Mouse (Mus musculus) neural tube, embryonic 14.5 days (tissue): ENCODE measurements at regions not wholly inside any gene's neighbourhood (a gene's known extent, or its start where the extent isn't known, plus 50 kb on each side); places are given as distances from the start of the nearest gene placed in this dataset.

Experiments
- ATAC-seq: fragments of 200-750 bp; cut with Nextera tagmentation; 2 replicates; pipeline ENCODE4 v1.8.0; 2017; ENCODE audit warnings: low read depth, mild to moderate bottlenecking, moderate TSS enrichment, moderate library complexity
- H3K27ac ChIP-seq: fragments of 300-500 bp; sonication (generic); 2 replicates; pipeline ENCODE4 v1.5.1; 2014; ENCODE audit warnings: low read depth, mild to moderate bottlenecking, control low read depth, low read length, moderate library complexity, mixed read lengths
- H3K27me3 ChIP-seq: fragments of 300-500 bp; sonication (generic); 2 replicates; pipeline ENCODE4 v1.6.1; 2014; ENCODE audit warnings: low read length; ENCODE audit not compliant: control insufficient read depth, insufficient read depth
- H3K36me3 ChIP-seq: fragments of 300-500 bp; sonication (generic); 2 replicates; pipeline ENCODE4 v1.6.1; 2014; ENCODE audit warnings: low read length, mixed read lengths; ENCODE audit not compliant: control insufficient read depth, insufficient read depth
- H3K4me1 ChIP-seq: fragments of 300-500 bp; sonication (generic); 2 replicates; pipeline ENCODE4 v1.6.1; 2014; ENCODE audit warnings: low read length; ENCODE audit not compliant: control insufficient read depth, insufficient read depth
- H3K4me2 ChIP-seq: fragments of 300-500 bp; sonication (generic); 2 replicates; pipeline ENCODE4 v1.6.1; 2014; ENCODE audit warnings: mild to moderate bottlenecking, low read depth, low read length, control low read depth
- H3K4me3 ChIP-seq: fragments of 300-500 bp; sonication (generic); 2 replicates; pipeline ENCODE4 v1.5.1; 2014; ENCODE audit warnings: low read depth, low read length, control low read depth, mixed read lengths
- H3K9ac ChIP-seq: fragments of 300-500 bp; sonication (generic); replicated peaks from 2 replicates; pipeline ENCODE4 v1.6.1; 2014; ENCODE audit warnings: low read depth, mild to moderate bottlenecking, control low read depth, low read length, mixed read lengths
- H3K9me3 ChIP-seq: fragments of 300-500 bp; sonication (generic); 2 replicates; pipeline ENCODE4 v1.6.1; 2016; ENCODE audit warnings: low read length; ENCODE audit not compliant: control insufficient read depth
- WGBS: fragments of 180-500 bp; shearing (Covaris S2); extraction: QIAGEN DNeasy Blood & Tissue Kit; methylation state at CpG from one replicate; pipeline ENCODE4 v1.1.7; 2014; 5-methylcytosine and 5-hydroxymethylcytosine counted together

- ATAC-seq = peak; percentile 38; the same call in 1 of the 2 replicates
- H3K4me1 ChIP-seq = peaks cover 13% of the 10 kb centered on the region; the same call in 1 of the 2 replicates
- H3K27ac ChIP-seq = no peak overlapping the region
- H3K4me3 ChIP-seq = no peak overlapping the region
- no peak overlapping the region for H3K9ac ChIP-seq
- H3K9me3 ChIP-seq = no peaks in the 10 kb centered on the region
- H3K4me2 ChIP-seq = no peak overlapping the region
- WGBS = 43% methylated on average over 7 of the region's 7 CpGs
- no peaks in the 10 kb centered on the region for H3K36me3 ChIP-seq
- H3K27me3 ChIP-seq = no peaks in the 10 kb centered on the region
These were observed 846.7 kb downstream of the Synb start for GRCm38 (mm10) chr14:68447240-68447923.

- no peak overlapping the region for H3K9ac ChIP-seq
- H3K4me2 ChIP-seq = no peak overlapping the region
- 41% methylated on average over 9 of the region's 9 CpGs for WGBS
- H3K4me1 ChIP-seq = peaks cover 6% of the 10 kb centered on the region; the same call in 1 of the 2 replicates
- H3K4me3 ChIP-seq = no peak overlapping the region
- H3K36me3 ChIP-seq = no peaks in the 10 kb centered on the region
- no peak for ATAC-seq
- no peak overlapping the region for H3K27ac ChIP-seq
- no peaks in the 10 kb centered on the region for H3K27me3 ChIP-seq
- H3K9me3 ChIP-seq = no peaks in the 10 kb centered on the region
These were observed 860.8 kb downstream of the Synb start for GRCm38 (mm10) chr14:68433326-68433725.

GRCm38 (mm10) chr14:68432111-68432510 lies 862.0 kb downstream of the Synb start:
- H3K4me2 ChIP-seq = no peak overlapping the region
- H3K27me3 ChIP-seq = no peaks in the 10 kb centered on the region
- H3K4me1 ChIP-seq = peaks cover 6% of the 10 kb centered on the region; the same call in 1 of the 2 replicates
- H3K27ac ChIP-seq = no peak overlapping the region
- no peak overlapping the region for H3K9ac ChIP-seq
- H3K4me3 ChIP-seq = no peak overlapping the region
- H3K9me3 ChIP-seq = no peaks in the 10 kb centered on the region
- no peak for ATAC-seq
- no peaks in the 10 kb centered on the region for H3K36me3 ChIP-seq
- WGBS = 77% methylated on average over 2 of the region's 2 CpGs

- Histone ChIP-seq H3K36me3 (no peaks in the 10 kb centered on the region), H3K4me1 (no peaks in the 10 kb centered on the region), H3K27me3 (no peaks in the 10 kb centered on the region), H3K9ac (no peak overlapping the region), H3K4me2 (no peak overlapping the region), H3K27ac (no peak overlapping the region), H3K4me3 (no peak overlapping the region), H3K9me3 (no peaks in the 10 kb centered on the region)
- no peak for ATAC-seq
- 82% methylated on average over 1 of the region's 1 CpGs for WGBS
These were observed 866.9 kb downstream of the Synb start for GRCm38 (mm10) chr14:68427235-68427634.

GRCm38 (mm10) chr14:68392440-68392839 lies 901.7 kb downstream of the Synb start:
- Histone ChIP-seq H3K27me3 (no peaks in the 10 kb centered on the region), H3K36me3 (no peaks in the 10 kb centered on the region), H3K4me2 (no peak overlapping the region), H3K9me3 (no peaks in the 10 kb centered on the region), H3K9ac (no peak overlapping the region), H3K27ac (no peak overlapping the region), H3K4me1 (no peaks in the 10 kb centered on the region), H3K4me3 (no peak overlapping the region)
- no peak for ATAC-seq
- 87% methylated on average over 1 of the region's 1 CpGs for WGBS

- no peaks in the 10 kb centered on the region for H3K36me3 ChIP-seq
- no peak overlapping the region for H3K4me3 ChIP-seq
- 24% methylated on average over 3 of the region's 3 CpGs for WGBS
- H3K4me1 ChIP-seq = no peaks in the 10 kb centered on the region
- H3K9ac ChIP-seq = no peak overlapping the region
- ATAC-seq = no peak
- H3K27me3 ChIP-seq = no peaks in the 10 kb centered on the region
- no peak overlapping the region for H3K27ac ChIP-seq
- H3K9me3 ChIP-seq = no peaks in the 10 kb centered on the region
- no peak overlapping the region for H3K4me2 ChIP-seq
These were observed 902.2 kb downstream of the Synb start for GRCm38 (mm10) chr14:68391875-68392274.

GRCm38 (mm10) chr14:68381741-68382140 lies 912.4 kb downstream of the Synb start:
- no peaks in the 10 kb centered on the region for H3K27me3 ChIP-seq
- peak overlapping the region; percentile 44; the same call in 1 of the 2 replicates for H3K27ac ChIP-seq
- 45% methylated on average over 7 of the region's 7 CpGs for WGBS
- no peak for ATAC-seq
- H3K4me2 ChIP-seq = no peak overlapping the region
- H3K9ac ChIP-seq = no peak overlapping the region
- H3K9me3 ChIP-seq = no peaks in the 10 kb centered on the region
- no peak overlapping the region for H3K4me3 ChIP-seq
- no peaks in the 10 kb centered on the region for H3K36me3 ChIP-seq
- H3K4me1 ChIP-seq = no peaks in the 10 kb centered on the region

GRCm38 (mm10) chr14:68367696-68368095 lies 926.4 kb downstream of the Synb start:
- Histone ChIP-seq H3K4me3 (no peak overlapping the region), H3K27ac (0 out of 2 replicates have a peak overlapping the region, but pooled peaks have one; percentile 10), H3K36me3 (no peaks in the 10 kb centered on the region), H3K4me2 (no peak overlapping the region), H3K27me3 (no peaks in the 10 kb centered on the region), H3K9ac (no peak overlapping the region), H3K4me1 (peaks cover 3% of the 10 kb centered on the region; the same call in 1 of the 2 replicates), H3K9me3 (no peaks in the 10 kb centered on the region)
- ATAC-seq = no peak
- WGBS = 57% methylated on average over 5 of the region's 5 CpGs

GRCm38 (mm10) chr14:68363892-68364291 lies 930.2 kb downstream of the Synb start:
- Histone ChIP-seq H3K4me3 (no peak overlapping the region), H3K4me2 (no peak overlapping the region), H3K9me3 (no peaks in the 10 kb centered on the region), H3K36me3 (no peaks in the 10 kb centered on the region), H3K4me1 (peaks cover 9% of the 10 kb centered on the region; the same call in 1 of the 2 replicates), H3K27ac (no peak overlapping the region), H3K9ac (no peak overlapping the region), H3K27me3 (no peaks in the 10 kb centered on the region)
- no peak for ATAC-seq
- 56% methylated on average over 2 of the region's 2 CpGs for WGBS
